Mouse (Mus musculus) cortical plate, adult 2 months (tissue): ENCODE measurements around the gene Dgkg. TPM values are rescaled to one million over a fixed set of nuclear protein-coding genes. Genes with fewer than 3 reads are reported as not detected.

Source experiments
- H3K27ac ChIP-seq: fragments of 200-500 bp; 2 replicates; pipeline ENCODE4 v1.5.1; 2012; ENCODE audit warnings: low read length, control low read depth, inconsistent platforms; ENCODE audit not compliant: insufficient read depth
- H3K4me1 ChIP-seq: fragments of 200-500 bp; 2 replicates; pipeline ENCODE4 v1.6.1; 2011; ENCODE audit warnings: low read length; ENCODE audit not compliant: control insufficient read depth, insufficient read depth
- H3K4me3 ChIP-seq: fragments of 200-500 bp; 2 replicates; pipeline ENCODE4 v1.5.1; 2011; ENCODE audit warnings: mild to moderate bottlenecking, low read length, control low read depth; ENCODE audit not compliant: insufficient read depth
- CTCF ChIP-seq: fragments of 200-500 bp; IDR thresholded peaks from 2 replicates; pipeline ENCODE4 v1.5.1; 2011; ENCODE audit warnings: mild to moderate bottlenecking, control low read depth, low read length; ENCODE audit not compliant: insufficient read depth; ENCODE audit errors: extremely low read depth
- POLR2A ChIP-seq: fragments of 200-500 bp; IDR thresholded peaks from 2 replicates; pipeline ENCODE4 v1.6.1; 2011; ENCODE audit warnings: mild to moderate bottlenecking, low read length, control low read depth; ENCODE audit not compliant: insufficient read depth; ENCODE audit errors: extremely low read depth
- polyA plus RNA-seq: library from polyadenylated mRNA; depleted of rRNA; stranded (reverse); fragments of >200 nt; gene quantifications from 2 replicates; pipeline ENCODE4 v1.2.3, GENCODE M21; 2012

The Dgkg gene
- polyA plus RNA-seq, 1 experiment, result 14.0 TPM

DNA sequence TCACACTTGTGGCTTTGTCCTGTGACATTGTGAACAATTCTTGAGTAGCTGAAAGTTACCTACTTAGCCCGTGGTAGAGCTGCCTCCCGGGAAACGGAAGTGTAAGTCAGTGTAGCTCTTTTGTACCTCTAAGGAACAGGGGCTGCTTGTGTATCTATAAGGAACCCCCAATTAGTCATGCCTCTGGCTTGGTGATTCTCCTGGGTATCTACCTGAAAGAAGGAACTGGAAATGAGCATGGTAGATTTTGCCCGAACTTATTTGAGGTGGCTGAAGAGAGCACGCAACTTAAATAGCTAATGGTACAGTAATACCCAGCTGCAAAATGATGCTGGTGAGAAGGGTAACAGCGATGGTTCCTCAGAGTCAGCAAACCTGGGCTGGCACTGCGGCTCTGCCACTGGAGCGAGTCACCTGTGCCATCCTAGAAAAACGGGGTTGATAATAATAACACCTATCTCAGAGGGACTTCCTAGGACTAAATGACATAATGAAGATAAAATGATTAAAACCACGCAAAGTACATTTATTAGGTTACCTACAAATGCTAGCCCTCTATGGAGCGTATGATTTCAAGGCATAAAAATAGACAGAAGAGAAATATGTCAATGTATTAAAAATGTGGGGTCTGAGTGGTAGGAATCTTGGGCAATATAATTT is 3.1 kb downstream of the Dgkg start:
- Histone ChIP-seq H3K4me1 (no peaks in the 10 kb centered on the region), H3K27ac (no peak overlapping the region), H3K4me3 (no peak overlapping the region)
- TF ChIP-seq CTCF (no peak), POLR2A (no peak)

DNA sequence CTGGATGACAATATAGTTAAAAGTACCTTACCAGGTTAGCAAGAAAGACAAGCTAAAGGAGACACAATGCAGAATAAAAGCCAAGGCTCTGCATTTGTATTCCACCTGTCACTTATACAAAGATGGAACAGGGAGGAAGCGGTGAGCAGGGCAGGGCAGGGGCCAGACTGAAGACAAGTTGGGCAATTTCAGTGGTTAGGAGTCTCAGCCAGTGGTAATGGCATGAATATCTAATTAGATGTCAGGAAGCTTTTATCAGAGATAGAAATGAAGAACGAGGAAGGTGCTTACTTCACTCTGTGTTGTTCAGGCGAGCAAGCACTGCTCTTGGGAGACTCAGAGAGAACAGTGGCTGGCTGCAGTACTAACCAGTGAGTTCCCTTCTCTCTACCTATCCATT is 5.8 kb downstream of the Dgkg start:
- H3K27ac ChIP-seq, result no peak overlapping the region
- no peak overlapping the region for H3K4me3 ChIP-seq
- H3K4me1 ChIP-seq, result no peaks in the 10 kb centered on the region
- TF ChIP-seq CTCF, result no peak
- no peak for TF ChIP-seq POLR2A

DNA sequence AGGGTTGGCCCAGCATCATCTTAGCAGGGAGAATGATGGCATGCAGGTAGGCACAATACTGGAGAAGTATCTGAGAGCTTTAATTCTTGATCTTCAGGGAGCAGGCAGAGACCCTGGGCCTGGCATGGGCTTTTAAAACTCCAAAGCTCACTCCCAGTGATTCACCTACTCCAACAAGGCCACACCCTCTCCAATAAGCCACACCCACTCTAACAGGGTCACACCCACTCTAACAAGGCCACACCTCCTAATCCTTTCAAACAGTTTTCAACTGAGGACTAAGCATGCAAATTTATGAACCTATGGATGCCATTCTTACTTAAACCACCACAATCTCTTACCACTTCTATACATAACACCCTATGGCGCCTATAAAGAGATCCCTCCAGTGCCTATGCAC is 11.8 kb downstream of the Dgkg start:
- TF ChIP-seq CTCF (no peak), POLR2A (no peak)
- Histone ChIP-seq H3K4me1 (no peaks in the 10 kb centered on the region; the same call in 1 of the 2 replicates), H3K27ac (no peak overlapping the region), H3K4me3 (no peak overlapping the region)

DNA sequence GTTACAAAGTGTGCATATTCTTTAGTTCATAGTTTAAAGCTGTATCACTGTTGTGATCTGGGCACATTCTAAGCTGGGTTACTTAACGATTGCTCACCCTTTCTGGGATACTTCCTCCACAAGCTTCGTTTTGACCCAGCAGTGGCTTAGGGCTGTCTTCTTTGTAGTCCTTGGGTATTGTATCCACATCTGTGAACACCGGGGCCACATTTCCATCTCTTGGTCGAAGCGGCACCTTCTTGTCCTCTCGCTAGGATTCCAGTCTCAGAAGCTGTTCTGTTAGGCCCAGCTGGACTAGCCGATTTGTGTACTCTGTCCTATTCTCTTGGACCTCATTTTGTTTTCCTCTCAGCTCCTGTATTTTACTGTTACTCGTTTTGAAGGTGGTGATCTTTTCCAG is 13.6 kb downstream of the Dgkg start:
- H3K4me1 ChIP-seq, result no peaks in the 10 kb centered on the region; the same call in 1 of the 2 replicates
- TF ChIP-seq CTCF, result no peak
- TF ChIP-seq POLR2A, result no peak
- no peak overlapping the region for H3K27ac ChIP-seq
- H3K4me3 ChIP-seq, result no peak overlapping the region

DNA sequence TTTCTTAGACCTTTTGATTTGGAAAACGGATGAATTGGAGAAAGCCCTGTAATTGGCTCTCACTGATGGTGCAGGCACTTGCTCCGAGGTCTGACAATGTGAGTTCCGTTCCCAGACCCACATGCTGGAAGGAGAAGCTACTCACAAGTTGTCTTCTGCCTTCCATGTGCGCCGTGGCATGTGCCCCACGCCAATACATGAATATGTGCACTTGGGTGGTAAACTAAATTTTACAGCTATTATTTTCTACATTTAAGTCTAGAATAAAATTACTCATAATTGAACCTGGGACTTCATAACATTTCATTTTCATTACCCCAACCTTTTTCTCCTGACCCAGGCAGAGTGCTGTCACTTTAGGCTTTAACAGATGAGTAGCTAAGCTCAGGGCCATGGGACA is 14.1 kb downstream of the Dgkg start:
- Histone ChIP-seq H3K27ac (no peak overlapping the region), H3K4me3 (no peak overlapping the region), H3K4me1 (no peaks in the 10 kb centered on the region; the same call in 1 of the 2 replicates)
- TF ChIP-seq CTCF (no peak), POLR2A (no peak)

DNA sequence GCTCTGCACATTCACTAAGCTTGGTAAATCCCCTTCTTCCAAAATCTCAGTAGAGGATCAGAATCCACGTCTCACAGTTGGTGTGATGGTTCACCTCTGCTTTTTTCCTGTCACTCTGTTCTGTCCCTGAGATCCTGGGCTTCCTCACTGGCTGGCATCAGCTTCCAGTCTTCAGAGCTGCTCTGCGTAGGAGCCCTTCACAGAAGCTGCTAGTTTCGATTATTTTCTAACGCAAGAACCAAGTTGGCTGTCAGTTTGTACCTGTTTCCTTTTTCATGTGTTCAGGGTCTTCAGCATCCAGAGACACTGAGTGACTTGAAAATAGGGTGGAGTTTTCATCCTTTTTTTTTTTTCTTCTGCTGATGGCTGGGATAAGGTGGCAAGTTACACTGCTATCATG is 15.0 kb downstream of the Dgkg start:
- Histone ChIP-seq H3K4me1 (no peaks in the 10 kb centered on the region; the same call in 1 of the 2 replicates), H3K27ac (no peak overlapping the region), H3K4me3 (no peak overlapping the region)
- TF ChIP-seq CTCF, result no peak
- TF ChIP-seq POLR2A, result no peak

DNA sequence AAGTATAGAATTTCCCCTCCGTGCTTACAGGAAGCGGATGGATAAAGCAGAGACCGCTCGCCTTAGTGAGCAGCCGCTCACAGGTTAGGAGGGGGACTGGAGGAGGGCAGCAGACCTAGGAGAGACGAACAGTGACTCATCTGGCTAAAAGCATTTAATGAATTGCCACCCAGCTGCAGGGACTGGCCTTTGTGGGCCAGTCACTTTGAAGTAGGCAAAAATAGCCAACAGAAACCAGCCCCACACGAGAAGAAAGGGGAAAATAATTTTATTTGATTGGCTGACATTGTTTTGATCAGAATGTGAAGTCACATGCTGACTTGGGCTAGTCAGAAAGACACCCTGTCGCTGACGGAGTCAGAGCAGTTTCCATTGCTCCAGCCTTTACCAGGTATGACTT is 15.4 kb downstream of the Dgkg start:
- no peak for TF ChIP-seq POLR2A
- TF ChIP-seq CTCF, result no peak
- Histone ChIP-seq H3K4me1 (no peaks in the 10 kb centered on the region; the same call in 1 of the 2 replicates), H3K27ac (no peak overlapping the region), H3K4me3 (no peak overlapping the region)

DNA sequence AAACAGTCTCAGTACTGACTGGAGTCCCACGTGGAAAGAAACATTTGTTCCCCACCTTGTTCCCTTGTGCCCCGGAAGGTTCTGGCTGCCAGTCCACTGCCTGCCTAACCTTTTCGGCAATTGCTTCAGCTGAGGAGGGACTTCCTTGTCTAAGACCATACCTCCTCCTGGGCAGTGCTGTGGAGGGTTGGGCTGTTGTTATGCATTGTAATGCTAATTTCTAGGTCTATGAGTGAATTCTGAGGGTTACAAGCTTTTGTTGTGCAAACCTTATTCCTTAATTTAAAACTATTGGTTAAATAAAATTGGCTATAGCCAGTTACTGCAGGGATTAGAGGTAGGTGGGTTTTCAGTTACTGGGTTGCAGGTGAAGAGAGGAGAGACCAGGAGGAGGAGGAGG is 19.7 kb downstream of the Dgkg start:
- Histone ChIP-seq H3K27ac (no peak overlapping the region), H3K4me1 (no peaks in the 10 kb centered on the region; the same call in 1 of the 2 replicates), H3K4me3 (no peak overlapping the region)
- TF ChIP-seq POLR2A (no peak), CTCF (no peak)

DNA sequence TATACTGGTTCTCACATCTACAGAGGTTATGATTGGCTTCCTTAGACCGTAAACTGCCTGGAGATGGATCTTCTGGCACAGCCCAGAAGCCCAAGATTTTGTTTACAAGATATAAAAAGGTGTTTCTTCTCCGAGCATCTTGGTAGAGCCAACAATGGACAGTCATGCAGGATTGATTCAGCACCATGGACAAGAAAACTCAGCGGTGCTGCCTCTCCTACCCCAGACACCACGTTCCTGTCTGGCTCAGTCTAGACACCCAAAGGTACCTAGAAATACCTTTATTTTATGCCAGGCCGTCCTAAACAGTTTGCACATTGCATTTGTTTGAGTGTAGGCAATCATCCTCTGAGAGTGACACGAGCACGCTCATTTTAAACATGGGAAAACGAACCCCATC is 21.3 kb downstream of the Dgkg start:
- H3K27ac ChIP-seq, result no peak overlapping the region

DNA sequence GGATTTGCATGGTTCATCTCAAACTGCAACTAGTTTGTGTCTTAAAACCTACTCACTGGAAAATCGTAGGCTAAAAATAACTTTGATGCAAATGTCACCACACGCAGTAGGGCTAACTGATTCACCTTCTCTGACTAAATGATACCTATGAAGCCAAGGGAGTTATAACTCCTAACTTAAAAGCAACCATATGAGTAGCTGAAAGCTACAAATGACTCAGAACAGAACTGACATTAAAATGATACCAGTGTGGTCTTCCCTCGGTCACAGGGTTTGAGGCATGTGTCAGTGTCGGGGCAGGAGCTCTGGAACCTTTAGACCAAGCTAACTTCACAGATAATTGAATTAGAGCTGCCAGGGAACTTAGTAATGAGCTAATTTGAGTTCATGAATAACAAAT is 24.0 kb downstream of the Dgkg start:
- TF ChIP-seq CTCF, result no peak
- TF ChIP-seq POLR2A, result no peak
- no peak overlapping the region for H3K27ac ChIP-seq
- no peak overlapping the region for H3K4me3 ChIP-seq
- H3K4me1 ChIP-seq, result no peaks in the 10 kb centered on the region

More for the DNA sequence above, 21.3 kb downstream of the Dgkg start:
- no peaks in the 10 kb centered on the region for H3K4me1 ChIP-seq
- H3K4me3 ChIP-seq, result no peak overlapping the region
- TF ChIP-seq POLR2A (no peak), CTCF (no peak)

DNA sequence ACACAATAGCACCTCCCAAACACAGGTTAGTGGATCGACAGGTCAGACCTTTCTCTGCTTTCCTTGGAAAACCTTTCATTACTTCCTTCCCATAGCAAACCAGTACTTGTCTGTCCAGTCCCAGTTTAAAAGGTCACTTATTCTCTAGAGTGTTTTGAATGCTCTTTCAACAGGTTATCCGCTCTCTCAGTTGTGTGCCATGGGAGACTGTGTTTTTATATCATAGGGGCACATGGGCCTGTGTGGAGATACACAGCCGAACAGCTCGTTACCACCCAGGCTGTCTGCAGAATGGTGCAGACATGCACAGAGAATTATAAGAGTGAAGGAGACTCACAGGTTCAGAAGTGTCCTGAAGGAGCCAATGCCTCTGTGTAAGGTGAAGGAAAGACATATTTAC is 26.7 kb downstream of the Dgkg start:
- no peak overlapping the region for H3K4me3 ChIP-seq

DNA sequence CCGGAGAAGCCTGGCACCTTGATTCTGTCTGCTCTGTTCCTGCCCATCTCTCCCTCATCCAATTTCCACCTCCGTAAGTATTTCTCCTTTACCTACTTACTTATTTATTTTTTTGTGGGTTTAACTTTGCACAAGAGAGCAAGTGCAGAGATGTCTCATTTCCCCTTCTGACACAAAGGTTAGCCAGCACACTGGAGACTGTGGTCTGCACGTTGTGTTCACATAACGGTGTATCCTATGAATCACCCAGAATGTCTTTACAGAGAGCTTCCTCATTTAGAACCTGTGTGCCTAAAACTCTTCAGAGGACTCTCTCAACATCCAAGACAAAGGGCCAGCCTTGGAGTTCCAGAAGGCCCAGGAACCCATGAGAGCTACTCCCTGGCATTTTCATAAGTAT is 27.1 kb downstream of the Dgkg start:
- Histone ChIP-seq H3K27ac (no peak overlapping the region), H3K4me3 (no peak overlapping the region), H3K4me1 (no peaks in the 10 kb centered on the region)
- TF ChIP-seq CTCF (no peak), POLR2A (no peak)

More for the DNA sequence above, 26.7 kb downstream of the Dgkg start:
- H3K27ac ChIP-seq, result no peak overlapping the region
- no peak for TF ChIP-seq POLR2A
- no peak for TF ChIP-seq CTCF
- no peaks in the 10 kb centered on the region for H3K4me1 ChIP-seq
